Mouse (Mus musculus) MEL (cell line): ENCODE data around the gene Prex1.

Experiments used
- CTCF ChIP-seq, 3 experiments: IDR thresholded peaks in 2 of 3; conservative IDR thresholded peaks in 1 of 3; 2 replicates each; pipeline ENCODE4 v1.5.1; 2011 to 2012; ENCODE audit warnings: low read length in 3 of 3, low read depth in 2 of 3, mild to moderate bottlenecking in 2 of 3, improper control_type of control experiment in 1 of 3, inconsistent platforms in 1 of 3, mixed read lengths in 1 of 3, moderate library complexity in 1 of 3; ENCODE audit not compliant: control insufficient read depth in 1 of 3, insufficient read depth in 1 of 3, poor library complexity in 1 of 3, severe bottlenecking in 1 of 3
- E2F4 ChIP-seq: IDR thresholded peaks from 2 replicates; pipeline ENCODE4 v1.6.1; 2011; ENCODE audit warnings: low read depth, low read length, improper control_type of control experiment, borderline replicate concordance
- ELF1 ChIP-seq: IDR thresholded peaks from 2 replicates; pipeline ENCODE4 v1.6.1; 2014; ENCODE audit warnings: low read depth, mild to moderate bottlenecking, inconsistent platforms, low read length, improper control_type of control experiment, moderate library complexity
- ETS1 ChIP-seq: IDR thresholded peaks from 2 replicates; pipeline ENCODE4 v1.6.1; 2012; ENCODE audit warnings: low read depth, mild to moderate bottlenecking, inconsistent platforms, low read length, improper control_type of control experiment, moderate library complexity
- GATA1 ChIP-seq: IDR thresholded peaks from 2 replicates; pipeline ENCODE4 v1.6.1; 2011; ENCODE audit warnings: low read depth, low read length, improper control_type of control experiment
- MAZ ChIP-seq: IDR thresholded peaks from 2 replicates; pipeline ENCODE4 v1.6.1; 2012; ENCODE audit warnings: low read depth, mild to moderate bottlenecking, inconsistent platforms, low read length, improper control_type of control experiment
- TCF12 ChIP-seq: IDR thresholded peaks from 2 replicates; pipeline ENCODE4 v1.6.1; 2014; ENCODE audit warnings: low read depth, mild to moderate bottlenecking, inconsistent platforms, low read length, improper control_type of control experiment, moderate library complexity

DNA sequence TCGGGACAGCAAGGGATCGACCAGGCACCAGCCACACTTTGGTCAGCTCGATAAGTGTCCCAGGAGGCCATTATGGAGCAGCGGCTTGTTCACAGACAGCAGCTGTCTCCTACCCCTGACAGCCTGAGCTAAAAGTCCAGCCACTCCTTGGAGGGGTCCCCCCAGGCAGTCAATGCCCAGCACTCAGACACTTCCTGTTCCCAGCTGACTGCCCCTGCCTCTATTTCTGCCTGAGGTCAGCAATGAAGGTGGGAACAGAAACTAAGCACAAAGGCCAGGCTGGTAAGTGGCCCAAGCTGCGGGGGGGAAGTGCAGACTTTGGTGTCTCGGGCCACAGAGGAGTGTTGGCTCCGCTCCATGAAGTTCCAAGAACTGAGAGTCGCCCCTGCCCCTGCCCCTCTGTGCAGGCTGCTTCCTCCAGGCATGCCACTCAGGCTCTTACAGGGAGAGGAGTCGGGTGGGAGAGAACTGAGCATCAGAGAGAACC lies 90.5 kb downstream of the Prex1 start:
- TF ChIP-seq CTCF (IDR thresholded peaks at IDR 0.05 in 2 of 3, conservative IDR thresholded peaks at IDR 0.05 in 1 of 3; ENCODE audit: control insufficient read depth in 1 of 3, insufficient read depth in 1 of 3, low read depth in 2 of 3, low read length in 3 of 3, poor library complexity in 1 of 3, severe bottlenecking in 1 of 3) (no peak), TCF12 (no peak), E2F4 (no peak), GATA1 (no peak), ELF1 (no peak), MAZ (no peak), ETS1 (no peak)
